Mouse (Mus musculus) CH12.LX (cell line): ENCODE data around the gene Mpst.

Experiments
- CHD2 ChIP-seq: IDR thresholded peaks from 2 replicates; pipeline ENCODE4 v1.6.1; 2011; ENCODE audit warnings: low read length, improper control_type of control experiment
- CTCF ChIP-seq, 2 experiments: IDR thresholded peaks in 1 of 2; conservative IDR thresholded peaks in 1 of 2; 2 replicates each; pipeline ENCODE4 v1.5.1; 2011 to 2012; ENCODE audit warnings: low read depth in 2 of 2, low read length in 2 of 2, improper control_type of control experiment in 1 of 2, inconsistent platforms in 1 of 2, mild to moderate bottlenecking in 1 of 2, moderate library complexity in 1 of 2
- EP300 ChIP-seq: IDR thresholded peaks from 2 replicates; pipeline ENCODE4 v1.6.1; 2011; ENCODE audit warnings: low read length, improper control_type of control experiment
- IRF4 ChIP-seq: IDR thresholded peaks from 2 replicates; pipeline ENCODE4 v1.6.1; 2014; ENCODE audit warnings: low read depth, mild to moderate bottlenecking, inconsistent platforms, low read length, improper control_type of control experiment
- JUND ChIP-seq: conservative IDR thresholded peaks from 2 replicates; pipeline ENCODE4 v1.6.1; 2011; ENCODE audit warnings: low read depth, low read length, improper control_type of control experiment
- MYC ChIP-seq: IDR thresholded peaks from 2 replicates; pipeline ENCODE4 v1.6.1; 2011; ENCODE audit warnings: low read depth, mild to moderate bottlenecking, improper control_type of control experiment, low read length
- NRF1 ChIP-seq: IDR thresholded peaks from 2 replicates; pipeline ENCODE4 v1.6.1; 2014; ENCODE audit warnings: low read depth, mild to moderate bottlenecking, inconsistent platforms, low read length, improper control_type of control experiment, moderate library complexity
- POLR2A ChIP-seq: IDR thresholded peaks from 2 replicates; pipeline ENCODE4 v1.6.1; 2011; ENCODE audit warnings: low read depth, mild to moderate bottlenecking, improper control_type of control experiment, low read length
- RCOR1 ChIP-seq: conservative IDR thresholded peaks from 2 replicates; pipeline ENCODE4 v1.6.1; 2012; ENCODE audit warnings: low read depth, mild to moderate bottlenecking, inconsistent platforms, low read length, improper control_type of control experiment
- ZNF384 ChIP-seq: IDR thresholded peaks from 2 replicates; pipeline ENCODE4 v1.6.1; 2012; ENCODE audit warnings: low read depth, low read length, improper control_type of control experiment, inconsistent platforms

GRCm38 (mm10) chr15:78372796-78373195 lies 33.4 kb upstream of the Mpst start:
- TF ChIP-seq POLR2A = no peak
- TF ChIP-seq EP300 = no peak
- no peak for TF ChIP-seq JUND
- TF ChIP-seq CTCF (conservative IDR thresholded peaks at IDR 0.05 in 1 of 2, IDR thresholded peaks at IDR 0.05 in 1 of 2; ENCODE audit: low read depth in 2 of 2, low read length in 2 of 2) = no peak
- no peak for TF ChIP-seq MYC
- no peak for TF ChIP-seq IRF4
- TF ChIP-seq ZNF384 = no peak
- no peak for TF ChIP-seq CHD2
- TF ChIP-seq NRF1 = no peak
- no peak for TF ChIP-seq RCOR1
